Mouse (Mus musculus) regulatory T cell (primary cell): Measurements from ENCODE around the gene Mcfd2.

Source experiments
- in situ Hi-C: fragments of 300-600 bp; cut with MboI, MseI; formaldehyde crosslinking; loops from one replicate; pipeline ENCODE4 v1.15.1; 2025; ENCODE audit warnings: high pct_unique_total_duplicates

The Mcfd2 gene

GRCm38 (mm10) chr17:87236725-87237650 is 28.7 kb downstream of the Mcfd2 start:
- in situ Hi-C loops, result no loop called here

DNA sequence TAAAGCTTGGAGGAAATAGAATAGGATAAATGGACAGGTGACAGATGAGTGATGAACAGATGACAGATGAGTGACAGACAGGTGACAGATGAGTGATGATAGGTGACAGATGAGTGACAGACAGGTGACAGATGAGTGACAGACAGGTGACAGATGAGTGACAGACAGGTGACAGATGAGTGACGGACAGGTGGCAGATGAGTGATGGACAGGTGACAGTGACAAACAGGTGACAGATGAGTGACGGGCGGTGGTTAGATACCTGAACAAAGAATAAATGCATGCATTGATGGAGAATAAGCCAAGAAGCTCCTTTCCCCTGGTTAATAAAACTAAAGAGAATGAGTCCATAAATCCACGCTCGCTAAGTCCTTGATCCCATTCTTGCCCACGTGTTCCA is 30.7 kb downstream of the Mcfd2 start:
- in situ Hi-C loops, result no loop called here

DNA sequence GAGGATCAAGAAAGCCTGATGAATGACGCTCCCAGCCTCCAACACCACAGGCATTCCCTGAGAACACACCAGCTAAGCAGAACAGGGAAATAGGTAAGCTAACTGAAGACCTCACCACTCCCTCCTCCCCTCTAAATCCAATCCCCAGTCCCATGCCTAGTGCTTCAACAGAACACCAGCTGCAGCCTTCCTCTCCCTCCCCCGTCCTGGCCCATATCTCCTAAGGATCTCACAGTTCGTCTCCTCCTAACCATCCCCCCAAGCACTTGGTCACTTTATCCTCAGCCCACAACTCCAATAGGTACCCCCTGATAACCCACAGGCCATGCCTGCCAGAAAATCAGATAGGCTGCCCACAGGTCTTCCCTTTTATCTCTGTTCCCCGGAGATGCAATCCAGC is 37.9 kb downstream of the Mcfd2 start:
- in situ Hi-C loops, result loop anchor here (5.0 kb wide), 1 partner anchor 36 kb away; no protein-coding TSS in a partner anchor

GRCm38 (mm10) chr17:87226079-87226640 is 39.6 kb downstream of the Mcfd2 start:
- in situ Hi-C loops, result loop anchor here (5.0 kb wide), 1 partner anchor 34 kb away; no protein-coding TSS in a partner anchor

DNA sequence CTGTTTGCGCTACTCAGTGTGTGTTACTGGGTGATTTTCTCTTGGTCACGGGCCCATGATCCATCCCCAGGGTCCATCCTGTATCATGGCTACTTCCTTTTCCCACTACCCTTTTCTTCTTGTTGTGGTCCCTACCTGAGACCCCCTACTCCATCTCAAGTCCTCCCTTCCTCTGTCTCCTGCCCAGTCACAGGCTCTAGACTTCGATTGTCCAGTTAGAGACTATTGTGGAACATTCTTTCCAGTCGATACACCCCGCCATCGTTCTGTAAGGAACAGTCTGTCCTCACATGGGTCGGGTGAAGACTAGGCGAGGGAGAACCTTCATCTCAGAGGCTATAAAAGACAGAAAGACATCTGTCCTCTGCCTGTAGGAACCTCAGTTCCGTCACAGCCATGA is 40.4 kb downstream of the Mcfd2 start:
- in situ Hi-C loops, result loop anchor here (5.0 kb wide), 1 partner anchor 33 kb away; no protein-coding TSS in a partner anchor

GRCm38 (mm10) chr17:87224461-87224860 is 41.3 kb downstream of the Mcfd2 start:
- in situ Hi-C loops, result no loop called here

GRCm38 (mm10) chr17:87219456-87219855 is 46.3 kb downstream of the Mcfd2 start:
- in situ Hi-C loops, result no loop called here

DNA sequence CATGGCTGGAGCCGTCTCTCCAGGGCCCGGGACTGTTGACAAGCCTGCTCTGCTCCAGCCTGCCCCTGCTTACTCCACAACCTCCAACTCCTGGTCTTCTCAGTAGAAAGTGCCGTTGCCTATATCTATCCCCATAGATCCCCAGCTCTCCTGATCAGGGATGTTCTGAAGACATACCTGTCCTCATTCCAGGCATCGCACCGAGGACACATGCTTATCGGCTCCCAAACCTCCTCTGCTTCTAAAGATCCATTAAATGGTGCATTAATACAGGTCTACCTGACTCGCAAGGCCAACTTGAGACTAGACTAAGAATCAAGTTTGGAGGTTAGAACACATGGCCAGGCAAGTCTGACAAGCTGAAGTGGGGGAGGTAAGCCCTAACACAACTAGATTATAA is 51.2 kb downstream of the Mcfd2 start:
- in situ Hi-C loops, result no loop called here

- in situ Hi-C loops, result no loop called here
Observed at GRCm38 (mm10) chr17:87210525-87210924, 55.2 kb downstream of the Mcfd2 start.

DNA sequence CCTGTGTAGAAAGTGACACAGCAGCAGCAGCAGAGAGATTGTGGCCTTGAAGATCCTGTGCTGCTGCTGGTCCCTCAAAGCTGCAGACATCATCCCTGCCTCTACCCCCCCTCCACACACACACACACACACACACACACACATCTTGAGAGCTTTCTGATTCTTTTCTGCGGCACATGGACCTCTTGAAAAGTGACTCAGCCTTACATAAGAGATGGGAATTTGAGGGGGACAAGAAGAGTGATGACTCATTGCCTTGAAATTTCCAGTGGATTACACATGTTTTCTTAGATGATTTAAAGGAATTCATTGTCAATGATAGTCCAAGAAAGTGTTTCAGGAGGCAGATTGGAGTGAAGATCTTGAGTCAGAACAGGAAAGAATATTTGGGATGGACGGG is 58.9 kb downstream of the Mcfd2 start:
- in situ Hi-C loops, result no loop called here
